Mouse (Mus musculus): ENCODE results near the gene Kcnh7. TPM values are rescaled to one million over a fixed set of nuclear protein-coding genes. Genes with fewer than 3 reads are reported as not detected.

Gene Kcnh7
- 0.05 and 0.06 TPM in 2 replicates for polyA plus RNA-seq (2015; fragmentation: Nextera tagmentation; extraction: Ambion mirVana)

DNA sequence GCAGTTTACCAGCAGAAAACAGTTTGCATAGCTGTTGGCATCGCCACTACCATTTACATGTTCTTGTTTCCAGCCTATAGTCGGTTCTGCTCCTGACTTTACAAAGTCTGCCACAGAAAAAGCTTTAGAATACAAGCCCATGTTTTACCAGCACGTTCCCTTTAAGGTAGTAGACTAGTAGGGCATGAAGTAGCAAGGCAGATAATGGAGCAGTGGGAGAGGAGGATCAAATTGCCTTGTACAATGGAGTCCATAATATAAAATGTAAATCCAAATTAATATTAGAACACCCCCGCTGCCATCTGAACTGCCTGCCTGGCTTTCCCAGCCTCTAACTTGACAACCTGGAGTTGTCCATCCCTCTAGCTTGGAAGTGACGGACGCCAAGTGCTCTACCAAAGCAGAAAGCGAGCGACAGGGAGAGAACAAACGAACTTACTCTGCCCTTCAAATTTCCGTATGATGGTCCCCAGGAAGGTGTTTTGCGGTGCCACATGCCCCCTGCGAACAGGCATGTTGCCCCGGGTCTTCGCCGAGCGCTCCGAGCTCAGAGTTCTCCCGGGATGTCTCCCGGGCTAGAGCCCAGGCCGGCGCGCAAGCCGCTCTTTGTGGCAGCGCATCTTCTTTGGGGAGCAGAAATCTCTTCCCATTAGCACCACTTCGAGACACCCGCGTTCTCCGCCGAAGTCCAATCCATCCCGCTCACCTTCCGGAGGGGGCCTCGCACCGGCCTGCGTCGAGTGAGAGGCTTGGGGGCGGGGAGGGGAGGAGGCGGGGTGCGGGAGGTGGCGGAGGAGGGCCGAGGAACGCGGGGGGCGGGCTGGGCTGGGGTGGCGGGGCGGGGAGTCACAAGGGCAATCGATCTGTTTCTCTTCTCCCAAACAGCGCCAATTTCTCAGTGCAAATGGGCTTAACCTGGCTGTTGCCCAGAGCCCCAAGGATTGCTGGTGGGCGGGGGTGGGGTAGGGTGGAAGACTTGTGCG, at the start of gene Kcnh7:
Kcnh7 (minus strand) TSS at position 725 of the 983 bp plus-strand sequence.
- no peak within 1 kb of the TSS for H3K27ac ChIP-seq (replicated peaks)
- H3K9ac ChIP-seq: no peak within 1 kb of the TSS
- no peaks in the 10 kb centered on the region for H3K36me3 ChIP-seq (replicated peaks)
- H3K4me3 ChIP-seq (replicated peaks): 0 out of 2 replicates have a peak within 1 kb of the TSS, but pooled peaks have one; percentile 10
- 2% methylated on average over 47 of the region's 49 CpGs for WGBS (ENCODE audit: insufficient replicate concordance)
- ATAC-seq (ENCODE audit: insufficient read depth): no peak
- no peaks in the 10 kb centered on the region for H3K4me1 ChIP-seq (replicated peaks)
- no peaks in the 10 kb centered on the region for H3K9me3 ChIP-seq (replicated peaks)
- peaks cover 17% of the 10 kb centered on the region for H3K27me3 ChIP-seq
- peak within 1 kb of the TSS; percentile 54 for H3K4me2 ChIP-seq

DNA sequence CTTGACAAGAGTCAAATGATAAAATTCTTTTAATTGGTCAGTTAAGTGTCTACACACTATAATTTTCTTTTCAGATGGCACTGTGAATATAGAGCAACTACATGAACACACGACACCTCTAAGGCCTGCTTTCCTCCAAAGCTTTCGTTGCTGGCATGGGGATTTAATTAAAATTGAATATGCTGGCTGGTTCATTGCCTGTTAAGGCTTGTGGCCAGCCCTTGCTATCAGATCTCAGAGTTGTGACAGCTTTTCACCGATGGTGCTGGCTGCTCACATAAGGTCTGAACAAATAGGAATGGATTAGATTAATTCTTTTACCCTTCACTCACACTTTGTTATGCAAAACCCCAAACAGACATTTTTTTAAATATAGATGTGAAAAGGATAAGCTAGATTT, 23.3 kb upstream of the Kcnh7 start:
- Histone ChIP-seq H3K9me3 (replicated peaks) (no peaks in the 10 kb centered on the region), H3K27ac (replicated peaks) (no peak overlapping the region), H3K4me2 (no peak overlapping the region), H3K4me3 (replicated peaks) (no peak overlapping the region), H3K4me1 (replicated peaks) (no peaks in the 10 kb centered on the region), H3K36me3 (replicated peaks) (no peaks in the 10 kb centered on the region), H3K27me3 (no peaks in the 10 kb centered on the region), H3K9ac (no peak overlapping the region)
- no peak for ATAC-seq (ENCODE audit: insufficient read depth)
- WGBS (ENCODE audit: insufficient replicate concordance): 51% methylated on average over 3 of the region's 3 CpGs

DNA sequence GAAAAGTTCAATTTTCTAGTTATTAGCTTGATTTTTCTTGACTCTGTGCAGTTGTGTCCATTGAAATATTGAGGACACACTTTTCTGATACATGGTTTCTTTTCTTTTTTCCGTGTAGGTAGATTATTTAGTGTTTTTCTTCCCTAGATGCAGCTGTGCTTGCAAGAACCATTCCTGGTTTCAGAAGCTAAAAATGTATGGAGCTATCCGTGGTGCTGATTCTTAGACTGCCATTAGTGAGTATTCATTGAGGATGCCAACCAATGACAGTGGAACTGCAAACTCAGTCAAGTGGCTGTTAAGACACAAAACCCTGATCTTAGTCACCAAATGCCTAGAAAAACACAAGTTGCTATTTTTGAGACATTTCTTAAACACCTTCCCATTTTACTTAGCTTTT, 1.9 kb upstream of the Kcnh7 start:
- Histone ChIP-seq H3K9ac (no peak overlapping the region), H3K4me1 (replicated peaks) (no peaks in the 10 kb centered on the region), H3K27me3 (peaks cover 17% of the 10 kb centered on the region), H3K9me3 (replicated peaks) (no peaks in the 10 kb centered on the region), H3K36me3 (replicated peaks) (no peaks in the 10 kb centered on the region), H3K4me3 (replicated peaks) (no peak overlapping the region), H3K4me2 (no peak overlapping the region), H3K27ac (replicated peaks) (no peak overlapping the region)
- no peak for ATAC-seq (ENCODE audit: insufficient read depth)
- 0% methylated on average over 2 of the region's 2 CpGs for whole genome bisulfite sequencing (ENCODE audit: insufficient replicate concordance)

DNA sequence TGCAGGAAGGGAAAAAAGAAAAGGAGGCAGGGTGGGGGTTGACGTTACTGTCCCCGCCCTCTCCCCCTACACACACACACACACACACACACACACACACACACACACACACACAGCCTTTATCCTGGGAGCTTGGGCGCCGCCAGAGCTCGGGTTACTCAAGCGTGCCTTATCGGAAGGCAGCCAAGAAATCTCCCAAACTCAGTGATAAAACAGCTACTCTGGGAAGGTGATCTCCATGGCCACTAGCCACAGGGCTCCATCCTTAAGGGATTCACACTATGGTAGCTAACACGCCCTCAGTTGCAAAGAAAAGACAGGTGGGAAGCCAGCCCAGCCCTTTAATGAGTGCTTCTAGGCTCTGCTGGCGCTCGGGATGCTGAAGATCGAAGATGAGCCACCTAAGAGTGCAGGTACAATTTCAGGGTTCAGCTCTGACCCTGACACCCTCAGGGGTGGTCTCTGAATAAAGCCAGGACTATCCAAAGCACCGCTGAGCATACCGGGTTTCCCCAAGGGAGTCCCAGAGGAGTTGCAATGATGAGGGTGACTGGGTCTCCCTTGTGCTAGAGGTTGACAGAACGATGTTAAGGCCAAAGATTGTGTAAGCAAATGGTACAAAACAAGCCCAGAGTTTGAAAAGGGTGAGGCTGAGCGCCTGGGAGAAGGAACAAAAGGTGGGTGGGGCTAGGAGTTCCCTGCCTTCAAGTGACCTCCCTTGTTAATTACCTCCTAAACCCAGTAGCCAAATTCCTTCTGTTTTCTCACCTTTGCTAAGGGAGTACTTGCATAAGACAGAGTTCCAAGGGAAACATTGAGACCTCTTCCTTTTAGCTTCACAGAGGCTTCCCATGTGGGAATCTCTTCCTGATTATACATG, 704 bp upstream of the Kcnh7 start:
- H3K9me3 ChIP-seq (replicated peaks): no peaks in the 10 kb centered on the region
- ATAC-seq (ENCODE audit: insufficient read depth): no peak
- 0 out of 2 replicates have a peak overlapping the region, but pooled peaks have one; percentile 10 for H3K4me3 ChIP-seq (replicated peaks)
- WGBS (ENCODE audit: insufficient replicate concordance): 4% methylated on average over 15 of the region's 15 CpGs
- no peak overlapping the region for H3K9ac ChIP-seq
- H3K27me3 ChIP-seq: peaks cover 17% of the 10 kb centered on the region
- peak overlapping the region; percentile 54 for H3K4me2 ChIP-seq
- H3K27ac ChIP-seq (replicated peaks): no peak overlapping the region
- H3K4me1 ChIP-seq (replicated peaks): no peaks in the 10 kb centered on the region
- H3K36me3 ChIP-seq (replicated peaks): no peaks in the 10 kb centered on the region

DNA sequence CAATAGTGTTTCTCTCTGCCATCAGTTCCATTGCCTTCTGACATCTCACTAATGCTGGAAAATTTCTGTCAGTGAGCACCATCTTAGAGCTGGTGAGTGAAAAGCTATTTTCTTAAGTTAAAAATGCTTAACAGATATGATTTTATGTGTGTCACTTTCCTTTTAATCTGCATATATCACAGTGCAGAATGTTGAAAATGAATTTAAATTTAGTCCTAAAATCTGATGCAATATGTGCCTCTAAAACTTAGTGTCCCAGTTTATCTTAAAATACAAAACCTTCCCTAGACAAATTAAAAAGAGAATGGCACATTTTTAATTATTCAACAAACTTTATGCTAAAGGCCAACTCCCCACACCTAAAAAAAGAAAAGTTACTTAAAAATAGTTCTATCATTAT, 30.4 kb downstream of the Kcnh7 start:
- H3K9me3 ChIP-seq (replicated peaks): no peaks in the 10 kb centered on the region
- H3K9ac ChIP-seq: no peak overlapping the region
- H3K36me3 ChIP-seq (replicated peaks): no peaks in the 10 kb centered on the region
- no peaks in the 10 kb centered on the region for H3K4me1 ChIP-seq (replicated peaks)
- H3K27ac ChIP-seq (replicated peaks): no peak overlapping the region
- H3K4me3 ChIP-seq (replicated peaks): no peak overlapping the region
- H3K4me2 ChIP-seq: no peak overlapping the region
- no peaks in the 10 kb centered on the region for H3K27me3 ChIP-seq
- no peak for ATAC-seq (ENCODE audit: insufficient read depth)

DNA sequence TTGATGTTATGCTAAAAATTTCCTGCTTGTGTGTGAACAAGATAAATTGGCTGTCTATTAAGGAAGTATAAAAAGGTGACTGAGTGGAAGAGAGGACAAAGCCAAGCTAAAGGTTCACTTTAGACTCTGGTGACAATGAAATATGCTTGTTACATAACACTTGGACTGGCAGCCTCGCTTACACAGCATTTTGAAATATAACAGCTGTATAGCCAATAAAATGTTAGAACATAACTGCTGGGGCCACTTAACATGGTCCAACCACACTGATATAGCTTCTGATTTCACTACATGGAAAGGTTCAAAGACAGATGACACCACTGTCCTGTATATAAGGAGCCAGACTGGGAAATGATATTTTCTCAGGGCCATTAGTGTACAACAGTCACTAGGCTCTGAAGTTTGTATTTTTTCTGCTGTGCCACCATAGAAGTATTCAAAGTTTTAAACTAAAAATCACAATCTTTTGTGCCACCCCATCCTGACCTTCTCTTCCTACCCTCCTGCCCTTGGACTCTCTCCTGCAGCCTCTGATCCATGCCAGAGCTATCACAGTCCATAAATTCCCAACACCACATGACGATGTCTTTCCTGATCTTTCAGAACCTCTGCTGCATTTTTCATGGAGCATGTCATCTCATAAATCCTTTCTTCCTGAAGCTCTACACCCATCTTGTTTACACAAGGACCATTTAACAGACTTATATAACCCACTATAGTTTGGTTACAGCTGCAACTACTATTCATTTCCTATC, 56.1 kb downstream of the Kcnh7 start:
- H3K4me1 ChIP-seq (replicated peaks): no peaks in the 10 kb centered on the region
- ATAC-seq (ENCODE audit: insufficient read depth): no peak
- 36% methylated on average over 2 of the region's 2 CpGs for WGBS (ENCODE audit: insufficient replicate concordance)

DNA sequence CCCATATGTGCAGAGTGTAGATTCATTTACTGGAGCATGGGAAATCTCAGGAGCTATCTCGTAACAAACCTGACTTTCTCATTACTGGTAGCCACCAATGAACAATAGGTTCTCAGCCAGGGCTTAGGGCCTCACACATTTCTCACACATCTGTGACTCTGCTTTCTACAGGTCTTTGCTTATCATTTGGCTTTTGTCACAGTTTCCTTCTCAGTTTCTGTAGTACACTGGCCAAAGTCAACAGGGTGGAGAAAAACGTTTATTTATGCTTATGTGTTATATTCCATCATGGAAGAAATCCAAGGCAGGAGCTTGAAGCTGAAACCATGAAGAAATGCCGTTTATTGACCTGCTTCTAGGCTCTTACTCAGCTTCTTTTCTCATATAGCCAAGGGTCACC, 63.8 kb downstream of the Kcnh7 start:
- Histone ChIP-seq H3K36me3 (replicated peaks) (no peaks in the 10 kb centered on the region), H3K9ac (no peak overlapping the region), H3K4me2 (no peak overlapping the region), H3K4me1 (replicated peaks) (no peaks in the 10 kb centered on the region), H3K27me3 (no peaks in the 10 kb centered on the region), H3K4me3 (replicated peaks) (no peak overlapping the region), H3K27ac (replicated peaks) (no peak overlapping the region), H3K9me3 (replicated peaks) (no peaks in the 10 kb centered on the region)
- 43% methylated on average over 3 of the region's 3 CpGs for WGBS (ENCODE audit: insufficient replicate concordance)
- ATAC-seq (ENCODE audit: insufficient read depth): no peak

More for the DNA sequence above, 56.1 kb downstream of the Kcnh7 start:
- no peak overlapping the region for H3K4me3 ChIP-seq (replicated peaks)
- no peak overlapping the region for H3K27ac ChIP-seq (replicated peaks)
- no peaks in the 10 kb centered on the region for H3K36me3 ChIP-seq (replicated peaks)
- no peak overlapping the region for H3K9ac ChIP-seq
- no peak overlapping the region for H3K4me2 ChIP-seq
- no peaks in the 10 kb centered on the region for H3K9me3 ChIP-seq (replicated peaks)
- no peaks in the 10 kb centered on the region for H3K27me3 ChIP-seq

DNA sequence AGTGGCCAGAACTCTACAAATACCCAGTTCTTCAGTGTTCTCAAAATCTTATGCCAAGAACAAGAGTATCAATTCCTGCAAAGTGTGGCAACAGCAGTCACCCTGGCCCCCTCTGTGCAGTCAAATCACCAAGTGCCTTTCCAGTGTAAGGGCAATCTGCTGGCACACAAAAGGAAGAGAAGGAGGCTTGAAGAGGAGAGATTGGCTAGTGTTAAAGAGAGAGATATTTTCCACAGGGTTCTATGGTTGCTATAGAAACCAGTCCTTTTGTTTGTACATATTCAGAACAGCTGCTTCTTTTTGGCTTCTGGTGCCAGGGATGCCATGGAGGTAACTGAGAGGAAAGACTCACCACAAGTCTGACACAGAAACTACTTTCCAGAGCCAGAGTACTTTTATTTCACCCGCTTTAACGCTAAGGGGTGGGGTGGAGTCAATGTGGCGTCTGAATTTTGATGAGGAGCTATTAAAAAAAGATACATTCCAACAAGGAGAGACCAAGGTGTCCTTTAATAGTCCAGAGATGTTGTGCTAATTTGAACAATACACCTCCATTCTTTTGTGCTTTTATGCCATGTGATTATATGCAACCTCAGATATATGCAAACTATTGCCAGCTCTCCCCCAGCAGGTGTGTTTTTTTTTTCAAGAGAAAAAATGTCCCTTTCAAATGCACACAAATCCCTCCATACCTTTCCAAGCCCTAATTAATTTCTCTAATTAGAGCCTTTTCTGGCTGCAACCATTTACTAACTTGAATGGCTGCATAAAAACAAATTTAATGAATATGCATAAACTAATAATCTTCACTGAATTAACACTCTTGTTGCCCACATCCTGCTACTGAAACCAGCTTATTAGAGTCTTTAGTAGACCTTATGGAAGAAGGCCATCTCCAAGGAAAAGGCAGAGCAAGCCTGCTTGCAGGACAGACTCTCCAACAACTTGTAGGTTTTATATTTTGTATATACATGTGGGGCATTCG, 66.6 kb downstream of the Kcnh7 start:
- Histone ChIP-seq H3K9me3 (replicated peaks) (no peaks in the 10 kb centered on the region), H3K36me3 (replicated peaks) (no peaks in the 10 kb centered on the region), H3K27ac (replicated peaks) (no peak overlapping the region), H3K4me1 (replicated peaks) (no peaks in the 10 kb centered on the region), H3K4me3 (replicated peaks) (no peak overlapping the region), H3K9ac (no peak overlapping the region), H3K4me2 (no peak overlapping the region), H3K27me3 (no peaks in the 10 kb centered on the region)
- ATAC-seq (ENCODE audit: insufficient read depth): no peak
- WGBS (ENCODE audit: insufficient replicate concordance): 59% methylated on average over 4 of the region's 4 CpGs

DNA sequence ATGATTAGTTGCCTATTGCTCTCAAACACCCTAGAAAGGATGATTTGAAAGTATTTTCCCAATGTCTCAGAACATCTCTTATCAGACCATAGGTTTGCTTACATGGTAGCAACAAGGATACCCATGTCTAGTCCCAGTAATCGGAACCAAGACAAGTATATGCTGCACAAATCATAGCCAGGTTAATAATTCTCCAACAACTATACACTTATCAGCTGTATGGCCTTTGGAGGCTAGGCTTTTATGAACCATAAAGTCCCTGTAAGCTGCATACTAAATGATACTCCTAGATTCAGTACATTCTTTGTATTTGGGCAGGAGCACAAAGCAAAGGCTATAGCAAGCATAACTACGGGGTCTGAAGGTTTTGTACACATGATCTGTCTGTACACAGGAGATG, 78.1 kb downstream of the Kcnh7 start:
- Histone ChIP-seq H3K9ac (no peak overlapping the region), H3K27ac (replicated peaks) (no peak overlapping the region), H3K27me3 (no peaks in the 10 kb centered on the region), H3K4me3 (replicated peaks) (no peak overlapping the region), H3K36me3 (replicated peaks) (no peaks in the 10 kb centered on the region), H3K4me1 (replicated peaks) (no peaks in the 10 kb centered on the region), H3K4me2 (no peak overlapping the region), H3K9me3 (replicated peaks) (no peaks in the 10 kb centered on the region)
- no peak for ATAC-seq (ENCODE audit: insufficient read depth)
- WGBS (ENCODE audit: insufficient replicate concordance): 70% methylated on average over 2 of the region's 2 CpGs

DNA sequence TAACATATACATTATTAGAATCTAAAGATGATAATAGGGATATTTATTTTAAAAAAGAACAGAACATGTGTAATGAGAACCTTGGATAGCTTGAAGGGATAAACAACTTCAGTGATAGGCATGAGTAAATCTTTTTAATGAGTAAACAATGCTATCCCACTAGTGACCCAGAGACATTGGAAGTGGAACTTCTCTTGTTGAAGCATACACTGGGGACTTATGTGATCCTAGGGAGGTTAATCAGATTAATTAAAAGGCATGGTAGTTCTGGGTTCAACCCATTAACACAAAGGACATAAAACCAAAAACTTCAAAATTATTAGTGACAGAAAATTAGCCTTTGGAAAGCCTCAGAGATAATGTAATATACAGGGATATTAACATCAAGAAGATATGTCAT, 84.4 kb downstream of the Kcnh7 start:
- Histone ChIP-seq H3K4me1 (replicated peaks) (no peaks in the 10 kb centered on the region), H3K27ac (replicated peaks) (no peak overlapping the region), H3K27me3 (no peaks in the 10 kb centered on the region), H3K9me3 (replicated peaks) (no peaks in the 10 kb centered on the region), H3K4me3 (replicated peaks) (no peak overlapping the region), H3K36me3 (replicated peaks) (no peaks in the 10 kb centered on the region), H3K4me2 (no peak overlapping the region), H3K9ac (no peak overlapping the region)
- ATAC-seq (ENCODE audit: insufficient read depth): no peak
